In genomic region chr2:161004338-161004737, GRCm38 (mm10) we compare ENCODE assay signal across 10 mouse cellular contexts.
DNase-seq lines count a peak whose midpoint lies in the region; ATAC-seq lines count a peak whose summit lies in the region.
"Had no signal": no experiment of that assay in that cellular context is flagged by ENCODE, and none has a peak within 500 bp of the region (broad histone marks: within the 10 kb centered on the region; RNA-seq: fewer than 3 reads in every experiment).

No protein-coding gene starts in this region.

- ATAC-seq in erythroid progenitor cell, adult 5-6 weeks (replicated peaks; ENCODE audit: low FRiP score, poor library complexity, severe bottlenecking), result 0 out of 2 replicates have a peak, but pooled peaks have one; percentile 25
- ATAC-seq: forebrain, embryonic 16.5 days had no signal

- peak; percentile 53 for DNase-seq in brain, adult 2 months (ENCODE audit: low read depth, low spot score)
- DNase-seq in heart, postnatal 4 days, result peak; percentile 57
- peak; percentile 34 for DNase-seq in lung, postnatal 10 days
- no peak for DNase-seq in retina, embryonic 14.5 days (ENCODE audit: low spot score)
- no peak for DNase-seq in right cerebral cortex, postnatal 14 days
- DNase-seq in left cerebral cortex, adult 18-20 months (ENCODE audit: low spot score in 2 of 2), result no peak
- DNase-seq: cerebellum, adult 11 months; kidney, postnatal 10 days had no signal

Comparison
In these comparisons a context has a peak if more than half of its experiments do, and no peak if none do; other contexts are left out.
1. DNase-seq: peak in brain, adult 2 months (single experiment), heart, postnatal 4 days (single experiment) and lung, postnatal 10 days (single experiment); none in retina, embryonic 14.5 days (single experiment), right cerebral cortex, postnatal 14 days (single experiment) and left cerebral cortex, adult 18-20 months (0 of 2).